Mouse (Mus musculus) gastrocnemius, postnatal 25 days (tissue): ENCODE data around the gene Pdk2. TPM values are rescaled to one million over a fixed set of nuclear protein-coding genes. Genes with fewer than 3 reads are reported as not detected.

ENCODE experiments used
- DNase-seq: peaks from one replicate; pipeline ENCODE4 v3.0.0; 2022
- total RNA-seq, 2 experiments: library from RNA; stranded (reverse); gene quantifications; 1 replicate in 1 of 2; 2 replicates in 1 of 2; pipeline ENCODE4 v1.2.3; 2021

Pdk2 gene
- total RNA-seq, 2 experiments from 2014 or later = 351 to 396 TPM

DNA sequence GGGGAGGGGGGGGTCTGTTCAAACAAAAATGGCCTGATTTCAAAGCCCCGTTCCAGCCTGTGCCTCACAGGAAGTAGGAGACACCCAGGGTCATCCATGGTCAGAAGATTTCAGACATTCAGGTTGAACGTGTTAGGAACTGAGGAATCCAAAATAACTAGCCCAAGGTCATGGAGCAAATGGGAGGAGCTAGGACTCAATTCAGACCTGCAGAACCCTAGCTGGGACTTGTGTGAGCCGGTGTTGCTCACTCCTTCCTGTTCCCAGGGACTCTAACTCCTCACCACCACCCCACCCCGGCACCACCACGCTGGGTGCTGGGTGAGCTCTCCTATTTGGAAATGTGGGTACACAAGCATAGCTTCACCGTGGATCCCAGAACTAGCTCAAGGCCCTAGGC lies 53.8 kb downstream of the Pdk2 start:
- DNase-seq = no peak

DNA sequence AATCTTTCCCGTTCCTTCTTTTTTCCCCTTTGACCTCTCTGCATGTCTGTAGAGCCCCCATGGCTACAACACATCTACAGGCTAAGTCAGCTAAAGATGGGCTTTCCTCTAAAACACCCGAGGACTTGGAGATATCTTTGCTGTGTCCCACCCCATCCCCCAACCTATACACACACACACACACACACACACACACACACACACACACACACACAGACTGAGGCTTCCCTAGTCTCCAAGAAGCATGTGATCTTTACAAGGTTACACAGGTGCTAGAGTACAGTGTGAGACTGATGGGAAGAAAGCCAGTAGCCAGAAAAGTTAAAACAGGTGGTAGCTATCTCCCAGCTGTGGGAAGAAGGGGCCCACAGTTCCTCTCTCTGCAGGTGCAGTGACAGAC lies 54.7 kb downstream of the Pdk2 start:
- DNase-seq = no peak

DNA sequence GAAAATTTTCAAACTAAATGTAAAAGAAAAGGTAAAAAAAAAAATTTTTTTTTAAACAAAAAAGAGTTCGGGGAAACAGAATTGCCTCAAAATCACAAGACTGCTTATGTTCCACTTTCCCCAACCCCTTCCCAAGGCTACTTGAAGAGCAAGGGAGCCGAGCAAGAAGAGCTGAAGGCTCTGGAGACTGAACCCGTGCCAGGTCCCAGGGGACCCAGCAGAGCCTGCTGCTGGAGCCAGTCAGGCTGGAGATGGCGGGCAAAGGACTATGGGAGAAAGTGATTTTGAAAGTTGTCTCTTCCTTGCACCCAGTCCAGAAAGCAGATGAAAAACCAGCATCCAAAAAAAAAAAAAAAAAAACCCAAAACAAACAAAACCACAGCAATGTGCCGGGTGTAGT lies 55.3 kb downstream of the Pdk2 start:
- DNase-seq = no peak

DNA sequence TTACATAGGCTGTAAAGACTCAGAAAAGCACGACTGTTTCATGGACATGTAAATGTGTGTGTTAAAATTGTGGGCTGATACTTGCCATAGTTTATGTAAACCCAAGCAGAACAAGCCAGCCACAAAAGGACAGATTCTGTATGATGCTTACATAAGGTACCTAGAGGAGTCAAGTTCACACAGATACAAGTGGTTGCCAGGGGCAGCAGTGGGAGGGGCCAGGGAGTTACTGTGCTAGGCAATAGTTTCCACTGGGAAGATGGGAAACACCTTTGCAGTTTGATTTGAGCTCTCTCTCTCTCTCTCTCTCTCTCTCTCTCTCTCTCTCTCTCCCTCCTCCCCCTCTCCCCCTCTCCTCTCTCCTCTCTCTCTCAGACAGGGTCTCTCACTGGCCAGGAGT lies 56.0 kb downstream of the Pdk2 start:
- no peak for DNase-seq

DNA sequence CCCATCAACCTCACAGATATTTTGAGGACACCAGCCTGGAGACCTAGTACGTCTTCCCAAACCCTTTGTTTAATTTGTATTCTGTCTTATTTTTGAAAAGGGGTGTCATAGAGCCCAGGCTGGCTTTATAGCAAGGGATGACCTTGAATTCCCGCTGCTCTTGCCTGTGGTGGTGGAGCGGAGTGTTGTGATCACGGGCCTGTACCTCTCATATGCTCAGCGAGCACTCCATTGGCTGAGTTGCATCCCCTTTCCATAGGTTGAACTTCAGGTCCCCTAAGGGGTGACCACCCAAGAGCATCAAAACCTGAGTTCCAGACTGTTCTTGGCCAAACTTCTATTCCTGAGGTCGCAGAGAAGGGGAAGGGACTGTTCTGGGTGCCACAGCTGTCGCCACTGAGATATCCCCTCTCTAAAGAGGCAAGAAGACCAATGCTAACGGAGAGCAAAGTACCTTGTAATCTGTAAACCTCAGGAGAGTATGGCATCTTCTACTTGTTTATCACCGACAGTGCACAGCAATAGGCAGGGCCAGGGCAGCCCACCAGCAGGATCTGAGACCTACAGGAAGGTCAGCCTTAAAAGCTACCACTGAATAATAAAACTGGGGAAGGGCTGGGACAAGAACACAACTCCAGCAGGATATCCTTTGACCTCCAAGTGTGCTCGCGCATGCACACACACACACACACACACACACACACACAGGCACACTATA lies 61.5 kb downstream of the Pdk2 start:
- DNase-seq = no peak

DNA sequence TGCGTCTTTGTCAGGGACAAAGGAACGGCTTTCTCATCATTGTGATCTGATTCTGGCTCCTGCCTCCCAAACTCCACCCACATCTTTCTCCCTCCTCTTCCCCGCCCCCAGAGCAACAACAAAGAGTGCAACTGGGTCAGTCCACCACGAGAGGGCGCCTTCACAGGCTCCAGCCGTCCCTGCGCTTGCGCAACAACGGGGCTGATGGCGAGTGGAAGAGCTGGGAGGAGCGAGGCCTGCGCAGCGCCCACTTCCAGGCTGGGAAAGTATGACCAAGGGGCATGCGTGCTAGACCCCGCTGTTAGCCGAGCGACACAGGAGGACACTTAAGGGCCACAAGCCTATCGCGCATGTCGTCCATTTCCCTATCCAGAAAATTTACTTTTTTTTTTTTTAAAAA lies 62.2 kb downstream of the Pdk2 start:
- DNase-seq = peak; percentile 94

DNA sequence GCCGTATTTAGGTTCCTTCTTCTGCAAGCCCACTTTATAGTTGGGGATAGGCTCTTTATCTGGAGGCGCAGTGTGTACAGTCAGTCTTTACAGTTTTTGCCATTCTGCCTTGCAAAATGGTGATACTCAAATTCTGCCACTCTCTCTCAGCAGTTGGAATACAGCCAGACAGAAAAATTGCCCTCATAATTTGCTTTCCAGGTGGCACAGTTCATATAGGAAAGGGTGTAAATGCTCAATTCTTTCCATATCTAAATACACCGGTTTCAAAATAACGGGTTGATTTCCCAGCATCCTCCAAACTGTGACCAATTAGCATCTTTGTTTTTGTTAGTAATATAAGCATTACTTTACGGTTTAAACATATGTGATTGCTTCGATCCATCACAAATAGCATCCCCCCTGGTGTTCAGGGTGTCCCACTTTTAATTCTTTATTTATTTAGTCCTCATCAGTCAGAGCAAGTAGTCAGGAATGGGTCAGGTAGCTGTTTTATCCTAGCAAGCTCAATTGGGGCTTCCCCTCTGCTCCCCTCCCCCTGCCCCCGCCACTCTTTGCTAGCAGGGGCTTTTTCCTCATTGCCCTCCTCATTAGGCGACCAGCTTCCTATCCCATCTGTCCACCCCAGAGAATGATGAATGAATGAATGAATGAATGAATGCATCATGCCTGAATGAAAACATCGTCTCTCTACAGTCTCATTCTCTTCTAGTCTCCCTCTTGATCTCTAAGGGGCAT lies 62.8 kb downstream of the Pdk2 start:
- DNase-seq = no peak

Other genes starting within 250 kb of the Pdk2 start
- 1,000 to 10,000 TPM; 1,080 to 1,200 TPM for gene Col1a1, start 105.1 kb downstream of the Pdk2 start, total RNA-seq
- gene Hils1, start 73.8 kb downstream of the Pdk2 start, total RNA-seq = not detected
- 100 to 1,000 TPM; 255 to 276 TPM for gene Sgca, start 65.0 kb downstream of the Pdk2 start, total RNA-seq
- gene Ppp1r9b, start 50.3 kb downstream of the Pdk2 start, total RNA-seq = 10 to 100 TPM; 21.8 to 30.0 TPM
- under 1 TPM; 0.61 to 0.80 TPM for gene Samd14, start 31.5 kb downstream of the Pdk2 start, total RNA-seq
- gene Itga3, start 35.4 kb upstream of the Pdk2 start, total RNA-seq = 1 to 10 TPM; 2.9 to 5.4 TPM
- gene Dlx3, start 78.8 kb upstream of the Pdk2 start, total RNA-seq = not detected
- not detected for gene Dlx4, start 104.9 kb upstream of the Pdk2 start, total RNA-seq
- gene Tac4, start 220.2 kb upstream of the Pdk2 start, total RNA-seq = under 1 TPM; 0.23 to 0.35 TPM